Mouse (Mus musculus): ENCODE data around the gene M1ap.

DNA sequence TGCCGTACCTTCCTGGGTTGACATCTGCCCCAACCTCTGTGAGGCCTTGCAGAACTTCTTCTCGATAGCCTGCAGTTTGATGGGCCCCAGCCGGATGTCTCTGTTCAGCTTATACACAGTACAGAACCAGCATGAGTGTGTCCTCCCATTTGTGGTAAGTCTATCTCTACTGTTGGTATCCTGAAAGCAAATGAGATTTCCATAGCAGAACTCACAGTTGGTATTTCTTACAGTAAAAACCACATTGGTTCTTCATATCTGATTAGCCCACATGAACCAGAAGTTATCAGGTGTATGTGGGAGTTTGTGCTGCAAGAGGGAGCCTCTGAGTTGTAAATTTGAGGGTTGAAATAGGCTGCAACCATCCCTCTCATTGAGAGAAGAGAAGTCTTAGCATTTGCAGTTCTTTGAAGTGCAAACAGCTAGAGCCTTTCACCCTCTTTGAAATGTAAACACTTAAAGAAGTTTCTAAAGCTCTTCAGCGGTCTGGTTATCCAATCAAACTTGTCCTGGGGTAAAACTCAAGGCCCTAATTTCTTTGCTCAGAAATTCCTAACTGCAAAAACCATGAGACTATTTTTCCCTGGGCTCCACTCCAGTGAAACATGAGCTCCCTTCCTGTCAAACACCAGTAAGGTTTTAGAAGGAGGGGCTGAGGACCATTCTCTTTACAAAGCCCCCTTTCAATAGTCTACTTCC, 10.0 kb downstream of the M1ap start:
- TF ChIP-seq CTCF (IDR thresholded peaks at IDR 0.05; ENCODE audit: low read depth) (no peak), EP300 (optimal IDR thresholded peaks at IDR 0.05) (no peak)
